ENCODE assay signal across 8 mouse cellular contexts in genomic region chr9:107633091-107633660, GRCm38 (mm10). TPM values are rescaled to one million over a fixed set of nuclear protein-coding genes. Genes with fewer than 3 reads are reported as not detected.
DNase-seq lines count a peak whose midpoint lies in the region; ATAC-seq and TF ChIP-seq lines count a peak whose summit lies in the region.

No protein-coding gene starts in this region.

- peak; percentile 62 to 82 for TF ChIP-seq POLR2A in MEL (IDR thresholded peaks at IDR 0.05; ENCODE audit: control insufficient read depth in 1 of 2, insufficient read depth in 1 of 2, low read depth in 1 of 2, low read length in 2 of 2, poor library complexity in 1 of 2)

- peak; percentile 51 for ATAC-seq in frontal cortex, adult (ENCODE audit: low TSS enrichment)

- peaks cover 50% of the 10 kb centered on the region for H3K79me2 ChIP-seq in MEL (ENCODE audit: control insufficient read depth, insufficient read depth, low read length, poor library complexity)

- peak; percentile 93 for DNase-seq in MEL (ENCODE audit: low read depth, low spot score)
- peak; percentile 63 for DNase-seq in cerebellum, adult 9-10 months
- DNase-seq in hindbrain, embryonic 10.5 days (ENCODE audit: low spot score): peak; percentile 75
- peak; percentile 60 to 65 for DNase-seq in layer of hippocampus, postnatal 25 days (ENCODE audit: extremely low spot score in 1 of 2, low spot score in 1 of 2)
- DNase-seq in lung, postnatal 14 days: peak; percentile 87
- peak; percentile 83 for DNase-seq in ovary, postnatal 36 days (ENCODE audit: low spot score)
- DNase-seq in thymus, postnatal 25 days: peak; percentile 91

- no peak for TF ChIP-seq RAD21 in MEL (IDR thresholded peaks at IDR 0.05; ENCODE audit: low read depth, low read length)

- peak in 1 of 2 experiments; percentile 38; a peak in 1 of 4 replicates for TF ChIP-seq EP300 in MEL (IDR thresholded peaks at IDR 0.05; ENCODE audit: low read depth in 1 of 2, low read length in 2 of 2)

- no peaks in the 10 kb centered on the region for H3K9me3 ChIP-seq in MEL (replicated peaks; ENCODE audit: insufficient read depth, low read length)
- no peaks in the 10 kb centered on the region for H3K9me3 ChIP-seq in hindbrain, embryonic 10.5 days

- H3K4me3 ChIP-seq in MEL (ENCODE audit: control insufficient read depth in 1 of 2, insufficient read depth in 1 of 2, low read depth in 2 of 2, low read length in 2 of 2): peak overlapping the region; percentile 73 to 88
- peak overlapping the region; percentile 87 for H3K4me3 ChIP-seq in hindbrain, embryonic 10.5 days

- H3K9ac ChIP-seq in MEL (ENCODE audit: control insufficient read depth, low read depth, low read length, poor library complexity, severe bottlenecking): peak overlapping the region; percentile 98

- TF ChIP-seq CTCF in MEL (IDR thresholded peaks at IDR 0.05 in 2 of 3, conservative IDR thresholded peaks at IDR 0.05 in 1 of 3; ENCODE audit: control insufficient read depth in 1 of 3, insufficient read depth in 1 of 3, low read depth in 2 of 3, low read length in 3 of 3, poor library complexity in 1 of 3, severe bottlenecking in 1 of 3): no peak

- H3K27me3 ChIP-seq in MEL (ENCODE audit: control insufficient read depth in 1 of 2, insufficient read depth in 2 of 2, low read length in 2 of 2): no peaks in the 10 kb centered on the region
- H3K27me3 ChIP-seq in hindbrain, embryonic 10.5 days (ENCODE audit: insufficient read depth, poor library complexity, severe bottlenecking): no peaks in the 10 kb centered on the region

- H3K4me1 ChIP-seq in MEL (ENCODE audit: control insufficient read depth in 1 of 2, insufficient read depth in 2 of 2, low read length in 2 of 2): peaks cover 5 to 27% of the 10 kb centered on the region in 2 experiments; a peak in 3 of 4 replicates
- H3K4me1 ChIP-seq in hindbrain, embryonic 10.5 days (replicated peaks): peaks cover 94% of the 10 kb centered on the region

- under 1% methylated on average over 33 of the region's 33 CpGs for WGBS in hindbrain, embryonic 10.5 days

- H3K27ac ChIP-seq in MEL (ENCODE audit: control insufficient read depth, low read depth, low read length): peak overlapping the region; percentile 94
- peak overlapping the region; percentile 99 for H3K27ac ChIP-seq in hindbrain, embryonic 10.5 days

- peaks cover 0 to 19% of the 10 kb centered on the region in 2 experiments; a peak in 2 of 4 replicates for H3K36me3 ChIP-seq in MEL (ENCODE audit: control insufficient read depth in 1 of 2, insufficient read depth in 2 of 2, low read length in 2 of 2)
- peaks cover 30% of the 10 kb centered on the region for H3K36me3 ChIP-seq in hindbrain, embryonic 10.5 days

TF ChIP-seq in MEL, 35 proteins besides CTCF, POLR2A, EP300 and RAD21:
- TF ChIP-seq RCOR1 (IDR thresholded peaks at IDR 0.05; ENCODE audit: low read depth, low read length) (no peak), ETS1 (IDR thresholded peaks at IDR 0.05; ENCODE audit: low read depth, low read length) (no peak), MEF2A (IDR thresholded peaks at IDR 0.05; ENCODE audit: extremely low read depth, insufficient replicate concordance, low read depth, low read length, poor library complexity, severe bottlenecking) (no peak), USF2 (IDR thresholded peaks at IDR 0.05; ENCODE audit: borderline replicate concordance in 1 of 2, insufficient read depth in 1 of 2, low read depth in 1 of 2, low read length in 2 of 2) (no peak), SMC3 (IDR thresholded peaks at IDR 0.05; ENCODE audit: low read depth, low read length) (no peak), UBTF (IDR thresholded peaks at IDR 0.05; ENCODE audit: borderline replicate concordance, insufficient read depth, low read depth, low read length) (0 out of 2 replicates have a peak, but pooled peaks have one; percentile 68), MXI1 (IDR thresholded peaks at IDR 0.05; ENCODE audit: low read depth, low read length) (peak; percentile 47), MYB (IDR thresholded peaks at IDR 0.05; ENCODE audit: low read depth, low read length) (peak; percentile 51), ELF1 (IDR thresholded peaks at IDR 0.05; ENCODE audit: low read depth, low read length) (peak; percentile 88), ZMIZ1 (IDR thresholded peaks at IDR 0.05; ENCODE audit: low read depth, low read length) (peak; percentile 26; the same call in 1 of the 2 replicates), POLR2AphosphoS2 (IDR thresholded peaks at IDR 0.05; ENCODE audit: low read length) (peak; percentile 63; the same call in 1 of the 2 replicates), GABPA (IDR thresholded peaks at IDR 0.05; ENCODE audit: low read depth, low read length) (no peak), CHD2 (IDR thresholded peaks at IDR 0.05; ENCODE audit: low read length) (no peak), ZKSCAN1 (IDR thresholded peaks at IDR 0.05; ENCODE audit: low read depth, low read length) (no peak), MAX (IDR thresholded peaks at IDR 0.05; ENCODE audit: low read length) (peak; percentile 9; the same call in 1 of the 2 replicates), ZNF384 (IDR thresholded peaks at IDR 0.05; ENCODE audit: low read depth, low read length) (no peak), TCF12 (IDR thresholded peaks at IDR 0.05; ENCODE audit: low read depth, low read length) (peak; percentile 50; the same call in 1 of the 2 replicates), SIN3A (IDR thresholded peaks at IDR 0.05; ENCODE audit: low read length) (peak; percentile 81), CHD1 (IDR thresholded peaks at IDR 0.05; ENCODE audit: low read depth, low read length) (no peak), POLR2AphosphoS5 (IDR thresholded peaks at IDR 0.05; ENCODE audit: borderline replicate concordance, low read depth, low read length) (no peak), HCFC1 (IDR thresholded peaks at IDR 0.05; ENCODE audit: low read depth, low read length) (no peak; the same call in 1 of the 2 replicates), MAZ (IDR thresholded peaks at IDR 0.05; ENCODE audit: low read depth, low read length) (no peak), TBP (IDR thresholded peaks at IDR 0.05; ENCODE audit: low read depth, low read length) (peak; percentile 52; the same call in 1 of the 2 replicates), JUND (IDR thresholded peaks at IDR 0.05; ENCODE audit: low read depth, low read length) (no peak), BHLHE40 (IDR thresholded peaks at IDR 0.05; ENCODE audit: borderline replicate concordance, low read depth, low read length) (no peak), KAT2A (conservative IDR thresholded peaks at IDR 0.05; ENCODE audit: low read depth, low read length) (no peak; the same call in 1 of the 2 replicates), GATA1 (IDR thresholded peaks at IDR 0.05; ENCODE audit: low read depth, low read length) (no peak), NELFE (IDR thresholded peaks at IDR 0.05; ENCODE audit: low read depth, low read length) (peak; percentile 74), E2F4 (IDR thresholded peaks at IDR 0.05; ENCODE audit: borderline replicate concordance, low read depth, low read length) (no peak; the same call in 1 of the 2 replicates), MAFK (IDR thresholded peaks at IDR 0.05; ENCODE audit: borderline replicate concordance, low read depth, low read length) (no peak), TAL1 (IDR thresholded peaks at IDR 0.05; ENCODE audit: low read length) (no peak), ZC3H11A (IDR thresholded peaks at IDR 0.05; ENCODE audit: low read depth, low read length) (no peak), NRF1 (IDR thresholded peaks at IDR 0.05; ENCODE audit: insufficient read depth, low read depth, low read length, poor library complexity, severe bottlenecking) (no peak), MYC (IDR thresholded peaks at IDR 0.05; ENCODE audit: low read depth, low read length) (no peak), USF1 (IDR thresholded peaks at IDR 0.05; ENCODE audit: low read depth, low read length) (no peak)

RNA-seq across cellular contexts. Expression of gene Gnai2, which starts 2.0 kb away (rescaled TPM):
- 129 and 131 TPM in 2 replicates for total RNA-seq in MEL (2012; rRNA removed)
- 100 to 1,000 TPM; 137 to 335 TPM for polyA plus RNA-seq in MEL (2012; ENCODE audit: insufficient read depth in 1 of 2, insufficient read length in 2 of 2, low read depth in 1 of 2, low replicate concordance in 2 of 2, missing spikeins in 1 of 2)
- 554 and 640 TPM in 2 replicates for polyA plus RNA-seq in hindbrain, embryonic 10.5 days (2016; fragmentation: Nextera tagmentation; extraction: Ambion mirVana)
- 100 to 1,000 TPM; 208 to 223 TPM for total RNA-seq in layer of hippocampus, postnatal 25 days (2021)

RNA-seq across cellular contexts. Expression of gene Sema3b, which starts 24.1 kb away (rescaled TPM):
- 0.04 and 0.07 TPM in 2 replicates for total RNA-seq in MEL (2012; rRNA removed)
- polyA plus RNA-seq in MEL (2012; ENCODE audit: insufficient read depth in 1 of 2, insufficient read length in 2 of 2, low read depth in 1 of 2, low replicate concordance in 2 of 2, missing spikeins in 1 of 2): under 1 TPM in 1 of 2 experiments, not detected in 1; 0.21 TPM
- polyA plus RNA-seq in hindbrain, embryonic 10.5 days (2016; fragmentation: Nextera tagmentation; extraction: Ambion mirVana): 3.9 and 5.2 TPM in 2 replicates
- 1 to 10 TPM; 2.2 to 2.7 TPM for total RNA-seq in layer of hippocampus, postnatal 25 days (2021)

RNA-seq across cellular contexts. Expression of gene Slc38a3, which starts 36.2 kb away (rescaled TPM):
- total RNA-seq in MEL (2012; rRNA removed): not detected in 2 replicates
- polyA plus RNA-seq in MEL (2012; ENCODE audit: insufficient read depth in 1 of 2, insufficient read length in 2 of 2, low read depth in 1 of 2, low replicate concordance in 2 of 2, missing spikeins in 1 of 2): not detected
- 6.4 and 7.2 TPM in 2 replicates for polyA plus RNA-seq in hindbrain, embryonic 10.5 days (2016; fragmentation: Nextera tagmentation; extraction: Ambion mirVana)
- total RNA-seq in layer of hippocampus, postnatal 25 days (2021): 10 to 100 TPM; 57.8 to 66.2 TPM

RNA-seq across cellular contexts. Expression of gene Ifrd2, which starts 45.7 kb away (rescaled TPM):
- 136 and 147 TPM in 2 replicates for total RNA-seq in MEL (2012; rRNA removed)
- polyA plus RNA-seq in MEL (2012; ENCODE audit: insufficient read depth in 1 of 2, insufficient read length in 2 of 2, low read depth in 1 of 2, low replicate concordance in 2 of 2, missing spikeins in 1 of 2): 100 to 1,000 TPM in 1 of 2 experiments, not detected in 1; 292 TPM
- 41.1 and 54.1 TPM in 2 replicates for polyA plus RNA-seq in hindbrain, embryonic 10.5 days (2016; fragmentation: Nextera tagmentation; extraction: Ambion mirVana)
- total RNA-seq in layer of hippocampus, postnatal 25 days (2021): 10 to 100 TPM; 11.8 to 16.8 TPM

RNA-seq across cellular contexts. Expression of gene Gnat1, which starts 46.3 kb away (rescaled TPM):
- total RNA-seq in MEL (2012; rRNA removed): 0.27 TPM in 1 of 2 replicates, not detected in the other
- 100 to 1,000 TPM in 1 of 2 experiments, not detected in 1; 326 TPM for polyA plus RNA-seq in MEL (2012; ENCODE audit: insufficient read depth in 1 of 2, insufficient read length in 2 of 2, low read depth in 1 of 2, low replicate concordance in 2 of 2, missing spikeins in 1 of 2)
- polyA plus RNA-seq in hindbrain, embryonic 10.5 days (2016; fragmentation: Nextera tagmentation; extraction: Ambion mirVana): 2.6 and 3.1 TPM in 2 replicates
- not detected for total RNA-seq in layer of hippocampus, postnatal 25 days (2021)

Comparison
In these comparisons a context has a peak if more than half of its experiments do, and no peak if none do; other contexts are left out.
1. Peak in every context shown above with its lines: DNase-seq, ATAC-seq, H3K4me3 ChIP-seq and H3K27ac ChIP-seq.
2. RNA of gene Slc38a3, which starts 36.2 kb away (total RNA-seq): 57.8 to 66.2 TPM in layer of hippocampus, postnatal 25 days; not detected in MEL; every median in the first group is over 10 times any median in the second.